Mouse (Mus musculus) retina, adult 2 months (tissue): ENCODE data around the gene Lrrc75a.

ENCODE experiments used
- DNase-seq: peaks from one replicate; pipeline ENCODE4 v3.0.0-alpha.2; 2012; ENCODE audit warnings: low read depth, low spot score

Gene Lrrc75a

GRCm38 (mm10) chr11:62645732-62646494, 2.4 kb downstream of the Lrrc75a start:
- no peak for DNase-seq

DNA sequence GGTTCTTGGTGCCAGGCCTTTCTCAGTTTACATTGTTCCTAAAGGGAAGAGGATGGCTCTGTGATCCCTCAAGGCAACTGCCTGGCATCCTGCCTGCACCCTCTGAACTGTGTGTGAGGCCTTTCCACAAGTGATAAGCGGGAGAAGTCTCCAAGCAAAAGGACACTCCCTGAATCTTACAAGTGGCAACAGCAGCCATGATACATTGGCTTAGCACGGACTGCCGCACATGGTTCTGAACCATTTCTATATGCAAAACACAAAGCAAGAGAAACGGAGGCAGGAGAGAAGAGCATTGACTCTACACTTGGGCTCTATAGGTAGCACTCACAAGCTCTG, 3.0 kb downstream of the Lrrc75a start:
- no peak for DNase-seq

GRCm38 (mm10) chr11:62644602-62645336, 3.6 kb downstream of the Lrrc75a start:
- DNase-seq, result no peak

DNA sequence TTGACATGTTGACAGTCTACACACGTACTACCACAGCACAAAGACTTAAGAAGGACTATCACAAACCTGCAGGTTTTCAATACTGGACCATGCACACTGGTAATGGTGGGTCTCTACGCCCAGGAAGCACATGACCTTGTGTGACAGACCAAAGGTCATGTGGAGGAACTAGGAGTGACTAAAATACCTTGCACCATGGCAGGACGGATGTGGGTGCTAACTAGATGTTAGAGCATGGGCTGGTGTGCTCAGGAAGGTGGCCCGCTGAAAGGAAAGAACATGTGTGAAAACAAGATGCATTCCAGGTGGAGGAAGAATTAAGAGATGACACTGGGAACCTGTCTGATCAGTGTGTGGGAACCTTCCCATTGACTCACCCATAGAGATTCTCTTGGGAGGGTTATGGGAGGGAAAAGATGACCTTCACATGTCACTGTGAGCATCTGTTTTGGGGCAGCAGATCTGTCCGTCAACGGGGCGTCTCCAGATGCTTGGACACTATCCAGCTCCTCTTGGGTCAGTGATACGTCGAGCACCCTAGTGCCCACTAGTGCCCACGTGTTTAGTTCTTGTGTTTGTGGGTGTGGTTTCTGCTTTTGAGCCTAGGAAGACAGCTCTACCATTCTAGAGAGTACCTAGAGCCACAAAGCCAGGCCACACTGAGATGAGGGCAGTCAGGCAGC, 4.5 kb downstream of the Lrrc75a start:
- DNase-seq, result no peak

DNA sequence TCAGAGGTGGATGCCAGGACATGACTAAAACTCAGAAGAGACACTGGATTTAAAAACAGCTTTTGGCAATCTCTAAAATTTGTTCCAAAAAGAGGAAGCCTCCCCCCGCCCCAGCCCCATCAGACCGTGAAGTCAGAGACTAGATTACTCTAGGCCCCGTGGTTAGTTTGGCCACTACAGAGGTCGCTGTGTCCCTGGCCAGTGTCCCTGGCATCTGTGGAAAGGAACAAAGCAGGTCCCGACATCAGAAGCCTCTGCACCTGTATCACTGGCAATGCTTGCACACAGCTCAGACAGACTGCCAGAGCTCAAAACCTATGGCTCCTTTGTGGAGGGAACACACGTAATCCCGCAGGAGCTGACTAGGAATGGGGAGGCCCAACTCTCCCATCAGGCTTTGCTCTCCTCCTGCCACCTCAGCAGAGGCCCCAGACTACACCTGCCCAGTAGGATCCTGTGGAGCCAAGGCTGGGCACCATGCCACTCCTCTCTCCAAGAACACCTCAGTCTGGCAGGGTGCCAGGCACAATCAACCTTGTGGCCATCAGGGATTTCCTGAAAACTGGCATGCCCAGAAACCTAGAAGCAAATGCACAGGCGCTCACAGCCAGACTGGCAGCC, 5.2 kb downstream of the Lrrc75a start:
- DNase-seq, result no peak

DNA sequence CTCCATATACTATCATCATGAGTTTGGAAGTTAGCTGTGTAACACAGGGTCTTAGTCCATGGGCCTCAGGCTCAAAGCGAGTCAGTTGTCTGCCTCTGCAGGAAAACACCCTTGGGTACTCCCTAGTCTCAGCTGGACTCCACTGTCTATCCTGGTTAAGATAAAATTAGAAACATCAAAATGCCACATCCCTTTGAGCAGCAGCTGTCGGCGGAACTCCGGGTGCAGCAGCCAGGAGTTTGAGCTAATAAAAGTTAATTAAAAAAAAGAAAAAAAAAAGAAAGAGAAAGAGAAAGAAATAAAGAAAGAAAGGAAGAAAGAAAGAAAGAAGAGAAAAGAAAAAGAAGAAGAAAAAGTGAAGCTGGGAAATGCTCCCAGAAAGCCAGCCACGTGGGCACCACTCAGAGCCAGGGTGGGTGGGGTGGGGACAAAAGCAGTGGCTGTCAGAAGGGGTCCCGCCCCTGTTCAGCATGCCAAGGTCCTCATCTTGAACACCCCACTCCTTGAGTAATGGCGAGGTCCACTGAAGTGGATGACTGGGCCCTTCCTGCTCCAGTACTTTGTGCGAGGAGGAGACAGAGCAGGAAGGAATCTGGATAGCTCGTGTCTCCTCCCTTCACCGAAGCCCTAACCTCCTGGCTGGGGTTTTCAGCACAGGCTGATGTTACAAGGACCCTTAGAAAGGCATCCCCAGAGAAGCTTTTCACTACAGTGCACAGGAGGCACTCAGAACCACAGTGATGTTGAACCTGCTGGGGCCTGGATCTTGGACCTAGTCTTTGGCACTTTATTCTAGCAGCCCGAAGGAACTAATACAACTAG, 6.1 kb downstream of the Lrrc75a start:
- DNase-seq, result no peak

- no peak for DNase-seq
Observed at GRCm38 (mm10) chr11:62640378-62640777, 7.9 kb downstream of the Lrrc75a start.

GRCm38 (mm10) chr11:62638402-62638801, 9.9 kb downstream of the Lrrc75a start:
- DNase-seq, result no peak

DNA sequence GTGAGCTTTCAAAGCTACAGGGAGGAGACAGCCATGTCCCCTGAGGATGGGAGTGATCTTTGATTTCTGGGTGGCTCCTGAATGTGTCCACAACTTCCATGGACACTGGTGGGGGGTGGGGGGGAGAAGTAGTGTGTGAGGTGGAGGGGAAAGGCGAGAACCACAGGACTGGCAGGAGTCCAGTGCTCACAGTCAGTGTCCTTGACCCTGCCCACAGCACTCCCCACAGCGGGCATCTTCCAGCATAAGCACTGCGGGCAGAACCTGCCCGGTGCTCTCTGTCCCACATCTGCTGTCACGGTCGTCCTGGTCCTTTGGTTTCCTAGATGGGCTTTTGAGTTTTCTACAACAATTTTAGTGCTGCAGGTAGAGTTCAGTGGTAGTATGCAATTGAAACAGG, 10.5 kb downstream of the Lrrc75a start:
- DNase-seq, result no peak

GRCm38 (mm10) chr11:62637401-62637800, 10.9 kb downstream of the Lrrc75a start:
- no peak for DNase-seq

GRCm38 (mm10) chr11:62636840-62637221, 11.5 kb downstream of the Lrrc75a start:
- no peak for DNase-seq

GRCm38 (mm10) chr11:62636105-62636839, 12.1 kb downstream of the Lrrc75a start:
- no peak for DNase-seq

DNA sequence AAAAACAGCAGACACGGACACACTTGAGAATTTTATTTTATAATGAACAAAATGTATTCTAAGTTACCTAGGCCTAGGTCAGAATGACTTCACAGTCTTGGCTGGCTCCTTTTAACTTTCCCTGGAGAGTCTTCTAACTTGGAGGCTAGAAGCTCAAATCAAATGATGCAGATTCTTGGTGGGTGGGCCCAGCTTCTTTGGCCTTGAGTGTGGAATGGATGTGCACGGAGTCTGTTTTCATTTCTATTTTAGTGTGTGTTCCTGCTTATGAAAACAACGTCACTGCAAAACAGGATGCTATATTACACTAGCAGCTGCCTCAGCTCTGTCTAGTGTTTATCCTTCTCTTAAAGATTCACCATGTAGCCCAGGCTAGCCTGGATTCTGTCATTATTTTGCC, 12.9 kb downstream of the Lrrc75a start:
- DNase-seq, result no peak

DNA sequence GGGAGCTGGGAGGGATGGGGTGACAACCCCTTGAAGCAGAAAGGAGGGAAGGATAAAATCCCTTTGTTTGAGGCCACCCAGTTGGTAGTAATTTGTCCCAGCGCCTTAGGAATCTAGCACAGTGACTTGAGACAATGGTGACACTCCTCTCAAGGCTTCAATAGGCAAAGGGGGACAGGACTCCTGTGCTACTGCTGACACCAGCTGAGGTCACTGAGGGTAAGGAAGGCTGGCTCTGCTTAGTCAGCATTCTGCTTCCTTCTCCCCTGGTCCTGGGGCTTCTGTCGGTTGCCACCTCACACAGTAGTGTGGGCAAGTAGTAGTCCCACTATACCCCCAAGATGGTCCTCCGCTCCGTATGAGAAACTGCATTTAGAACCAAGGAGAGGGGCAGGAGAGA, 17.2 kb downstream of the Lrrc75a start:
- no peak for DNase-seq

- no peak for DNase-seq
Observed at GRCm38 (mm10) chr11:62630225-62630821, 18.0 kb downstream of the Lrrc75a start.

DNA sequence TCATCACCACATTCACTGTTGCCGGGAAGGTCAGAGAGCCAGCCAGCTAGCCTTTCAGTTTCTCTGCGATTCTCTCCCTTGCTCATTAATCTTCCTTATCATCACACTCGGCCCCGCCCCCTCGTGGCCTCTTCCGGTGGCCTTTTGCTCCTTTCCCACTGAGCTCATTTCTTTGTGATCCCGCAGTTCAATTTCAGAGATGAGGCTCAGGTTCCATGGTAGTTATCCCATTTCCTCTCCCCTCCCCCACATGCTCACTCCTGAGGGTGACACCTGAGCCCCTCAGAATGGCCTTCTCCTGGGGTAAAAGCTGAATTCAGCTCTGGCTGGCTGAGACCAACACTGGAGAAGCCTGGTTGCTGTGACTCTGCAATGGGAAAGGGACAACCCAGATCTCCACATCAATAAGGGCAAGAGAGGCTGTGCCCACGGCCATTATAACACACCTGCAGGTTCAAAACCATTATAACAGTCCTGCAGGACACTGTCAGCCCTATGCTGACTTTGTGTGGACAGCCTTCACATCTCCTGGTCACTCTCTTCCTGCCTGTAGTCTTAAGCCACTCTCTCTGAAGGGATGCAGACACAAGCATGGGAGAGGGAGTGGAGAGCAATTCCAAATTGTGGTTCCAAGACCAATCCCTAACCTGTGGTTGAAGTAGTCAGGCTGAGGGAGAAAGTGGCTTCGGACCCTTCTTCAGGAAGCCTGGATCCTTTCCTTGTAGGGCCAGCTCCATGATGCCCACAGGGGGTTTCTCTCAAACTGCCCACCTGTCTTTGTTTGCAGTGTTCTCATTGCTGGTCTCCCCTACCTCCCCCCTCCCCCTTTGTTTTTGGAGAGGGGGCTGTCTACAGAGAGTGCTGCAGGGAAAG, 18.7 kb downstream of the Lrrc75a start:
- DNase-seq, result no peak

DNA sequence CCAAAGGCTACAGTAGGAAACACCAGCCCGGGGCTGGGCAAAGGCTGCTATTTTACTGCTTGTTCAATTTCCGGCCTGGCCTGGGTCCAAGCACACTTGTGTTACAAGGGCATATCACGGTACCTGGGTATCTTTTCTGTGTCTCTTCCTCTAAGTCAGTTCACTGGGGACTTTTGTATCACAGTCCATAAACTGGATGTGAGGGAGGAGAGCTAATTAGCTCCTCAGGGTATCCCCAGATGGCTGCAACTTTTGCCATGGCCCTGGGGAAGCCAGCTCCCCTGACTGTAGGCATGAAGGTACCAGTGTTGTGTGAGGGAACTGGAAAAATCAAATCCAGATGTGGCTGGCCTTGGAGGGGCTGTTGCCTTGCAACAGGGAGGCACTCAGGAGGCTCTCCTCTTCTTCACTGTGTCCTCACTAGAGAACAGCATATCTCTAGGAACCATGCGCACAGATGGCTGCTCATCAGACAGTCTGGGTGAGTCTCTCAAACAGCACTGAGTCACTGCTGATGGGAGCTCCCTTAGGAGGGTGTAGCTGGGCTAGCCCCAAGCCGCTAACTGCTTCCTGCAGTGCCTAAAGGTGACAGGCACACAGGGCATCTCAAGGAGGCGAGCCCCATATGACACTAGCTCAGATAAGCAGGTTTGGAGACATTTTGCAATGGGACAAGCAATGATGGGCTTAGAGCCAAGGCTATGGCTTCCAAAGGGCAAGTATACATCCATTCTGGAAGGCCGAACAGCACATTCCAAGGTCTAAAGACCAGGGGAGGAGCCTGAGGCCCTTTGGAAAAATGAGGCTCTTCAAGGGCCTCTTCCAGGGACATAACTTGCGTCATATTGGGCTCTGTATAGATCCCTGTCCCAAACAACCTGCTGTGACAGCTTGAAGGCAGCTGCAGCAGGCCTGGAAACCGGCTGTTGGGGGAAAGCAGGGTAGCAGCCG, 23.7 kb downstream of the Lrrc75a start:
- no peak for DNase-seq

GRCm38 (mm10) chr11:62622850-62623249, 25.5 kb downstream of the Lrrc75a start:
- no peak for DNase-seq
